Mouse (Mus musculus): ENCODE data around the gene Rbpj.
A peak's percentile ranks its signal among the peaks of the same experiment; 100 is the strongest.
"Not testable (repeated sequence)": the region's sequence is repeated elsewhere in the genome, so short reads cannot be mapped to it uniquely, and the experiment has no call there.

Rbpj gene

GRCm38 (mm10) chr5:53662413-53662812 is 196.5 kb downstream of the Rbpj start:
- no peak for DNase-seq (ENCODE audit: extremely low read depth, insufficient read length, low spot score)

- no peak for DNase-seq (ENCODE audit: extremely low read depth, insufficient read length, low spot score)
These were observed 197.7 kb downstream of the Rbpj start for GRCm38 (mm10) chr5:53663665-53664064.

- no peak for DNase-seq (ENCODE audit: extremely low read depth, insufficient read length, low spot score)
These were observed 202.1 kb downstream of the Rbpj start for GRCm38 (mm10) chr5:53668021-53668420.

GRCm38 (mm10) chr5:53670321-53670938 is 204.5 kb downstream of the Rbpj start:
- DNase-seq (ENCODE audit: extremely low read depth, insufficient read length, low spot score) = no peak

GRCm38 (mm10) chr5:53671507-53671906 is 205.6 kb downstream of the Rbpj start:
- DNase-seq (ENCODE audit: extremely low read depth, insufficient read length, low spot score) = no peak

GRCm38 (mm10) chr5:53672352-53672751 is 206.4 kb downstream of the Rbpj start:
- DNase-seq (ENCODE audit: extremely low read depth, insufficient read length, low spot score) = peak; percentile 27

- DNase-seq (ENCODE audit: extremely low read depth, insufficient read length, low spot score) = not testable (repeated sequence)
These were observed 207.7 kb downstream of the Rbpj start for GRCm38 (mm10) chr5:53673493-53674150.

GRCm38 (mm10) chr5:53676671-53677070 is 210.7 kb downstream of the Rbpj start:
- DNase-seq (ENCODE audit: extremely low read depth, insufficient read length, low spot score) = no peak

- no peak for DNase-seq (ENCODE audit: extremely low read depth, insufficient read length, low spot score)
These were observed 212.2 kb downstream of the Rbpj start for GRCm38 (mm10) chr5:53678036-53678767.

- DNase-seq (ENCODE audit: extremely low read depth, insufficient read length, low spot score) = no peak
These were observed 213.7 kb downstream of the Rbpj start for GRCm38 (mm10) chr5:53679651-53680050.

- no peak for DNase-seq (ENCODE audit: extremely low read depth, insufficient read length, low spot score)
These were observed 218.0 kb downstream of the Rbpj start for GRCm38 (mm10) chr5:53683916-53684315.

GRCm38 (mm10) chr5:53684417-53684816 is 218.5 kb downstream of the Rbpj start:
- DNase-seq (ENCODE audit: extremely low read depth, insufficient read length, low spot score) = no peak

GRCm38 (mm10) chr5:53685623-53686022 is 219.7 kb downstream of the Rbpj start:
- DNase-seq (ENCODE audit: extremely low read depth, insufficient read length, low spot score) = no peak

GRCm38 (mm10) chr5:53686379-53686778 is 220.4 kb downstream of the Rbpj start:
- no peak for DNase-seq (ENCODE audit: extremely low read depth, insufficient read length, low spot score)

- DNase-seq (ENCODE audit: extremely low read depth, insufficient read length, low spot score) = no peak
These were observed 222.4 kb downstream of the Rbpj start for GRCm38 (mm10) chr5:53688326-53688725.

GRCm38 (mm10) chr5:53691577-53691976 is 225.6 kb downstream of the Rbpj start:
- no peak for DNase-seq (ENCODE audit: extremely low read depth, insufficient read length, low spot score)

- no peak for DNase-seq (ENCODE audit: extremely low read depth, insufficient read length, low spot score)
These were observed 226.1 kb downstream of the Rbpj start for GRCm38 (mm10) chr5:53692100-53692499.

- DNase-seq (ENCODE audit: extremely low read depth, insufficient read length, low spot score) = no peak
These were observed 226.7 kb downstream of the Rbpj start for GRCm38 (mm10) chr5:53692662-53693061.

GRCm38 (mm10) chr5:53696701-53697100 is 230.7 kb downstream of the Rbpj start:
- no peak for DNase-seq (ENCODE audit: extremely low read depth, insufficient read length, low spot score)

- no peak for DNase-seq (ENCODE audit: extremely low read depth, insufficient read length, low spot score)
These were observed 231.8 kb downstream of the Rbpj start for GRCm38 (mm10) chr5:53697794-53698193.

- no peak for DNase-seq (ENCODE audit: extremely low read depth, insufficient read length, low spot score)
These were observed 236.7 kb downstream of the Rbpj start for GRCm38 (mm10) chr5:53702686-53703085.
